Mouse (Mus musculus): ENCODE measurements around the gene 2310061I04Rik. TPM values are rescaled to one million over a fixed set of nuclear protein-coding genes. Genes with fewer than 3 reads are reported as not detected.

2310061I04Rik gene
- total RNA-seq, 2 experiments from 2014 or later, result 64.8 to 69.8 TPM

DNA sequence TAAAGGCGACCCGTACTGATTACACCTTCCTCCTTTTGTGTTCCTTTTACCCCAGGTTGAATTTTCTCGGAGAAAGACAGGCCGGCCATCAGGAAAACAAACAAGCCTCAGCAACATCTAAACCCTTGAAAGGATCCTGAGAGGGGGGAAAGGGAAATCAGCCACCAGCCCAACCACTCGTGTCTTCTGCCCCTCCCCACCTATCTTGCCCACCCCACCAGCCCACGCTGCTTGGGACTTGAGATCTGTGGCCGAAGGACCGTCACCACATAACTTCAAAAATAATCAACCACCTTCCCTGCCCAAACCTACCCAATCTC is 19.9 kb upstream of the 2310061I04Rik start:
- intact Hi-C loops (cut with DNase I), result loop anchor here (2.0 kb wide), 1 partner anchor 80 kb away; no protein-coding TSS in a partner anchor
- DNase-seq, result peak in 1 of 2 experiments; percentile 58

DNA sequence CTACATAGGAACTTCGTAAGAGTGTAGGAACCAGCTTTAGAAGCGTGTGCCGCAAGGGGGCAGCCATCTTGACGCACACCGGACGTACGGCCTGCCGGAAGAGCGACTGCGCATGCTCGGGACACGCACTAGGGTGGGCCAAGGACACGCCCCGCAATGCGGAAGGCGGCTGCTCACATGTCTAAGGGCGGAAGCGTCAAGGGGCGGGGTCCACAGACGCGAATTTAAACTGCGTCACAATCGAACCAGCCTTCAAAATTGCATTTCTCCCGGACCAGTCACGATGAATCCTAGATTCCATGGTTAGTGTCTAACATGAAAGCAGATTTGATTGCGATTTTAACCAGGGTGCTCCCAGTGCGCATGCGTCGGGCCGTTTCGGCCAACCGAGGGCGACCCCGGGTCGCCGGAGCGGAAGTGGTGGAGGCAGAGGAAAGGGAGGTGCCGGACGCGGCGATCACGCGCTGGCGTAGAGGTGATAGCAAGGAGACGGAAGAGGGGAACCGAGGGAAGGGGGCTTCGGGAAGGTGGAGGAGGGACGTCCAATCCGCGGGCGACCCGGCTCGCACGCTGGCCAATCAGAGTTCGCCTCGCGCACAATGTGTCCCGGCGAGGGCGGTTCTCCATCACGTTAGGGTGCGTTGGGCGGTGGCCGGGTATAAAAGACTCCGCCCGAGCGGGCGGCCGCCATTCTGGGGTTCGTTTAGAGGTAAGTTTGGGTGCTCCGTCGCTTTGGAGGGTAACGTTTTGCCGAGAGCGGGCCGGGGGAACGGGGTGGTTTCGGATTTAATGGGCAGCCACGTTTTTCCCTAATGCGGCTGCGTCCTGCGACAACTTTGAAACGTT is 19.3 kb upstream of the 2310061I04Rik start, which contains the start of the genes Mrps18b and Ppp1r10:
Gene Mrps18b, minus strand, starts transcription at position 93 of the 846 bp plus-strand sequence.
Gene Ppp1r10, plus strand, starts transcription at position 138 of the 846 bp plus-strand sequence.
- peak; percentile 98 to 99 for DNase-seq

DNA sequence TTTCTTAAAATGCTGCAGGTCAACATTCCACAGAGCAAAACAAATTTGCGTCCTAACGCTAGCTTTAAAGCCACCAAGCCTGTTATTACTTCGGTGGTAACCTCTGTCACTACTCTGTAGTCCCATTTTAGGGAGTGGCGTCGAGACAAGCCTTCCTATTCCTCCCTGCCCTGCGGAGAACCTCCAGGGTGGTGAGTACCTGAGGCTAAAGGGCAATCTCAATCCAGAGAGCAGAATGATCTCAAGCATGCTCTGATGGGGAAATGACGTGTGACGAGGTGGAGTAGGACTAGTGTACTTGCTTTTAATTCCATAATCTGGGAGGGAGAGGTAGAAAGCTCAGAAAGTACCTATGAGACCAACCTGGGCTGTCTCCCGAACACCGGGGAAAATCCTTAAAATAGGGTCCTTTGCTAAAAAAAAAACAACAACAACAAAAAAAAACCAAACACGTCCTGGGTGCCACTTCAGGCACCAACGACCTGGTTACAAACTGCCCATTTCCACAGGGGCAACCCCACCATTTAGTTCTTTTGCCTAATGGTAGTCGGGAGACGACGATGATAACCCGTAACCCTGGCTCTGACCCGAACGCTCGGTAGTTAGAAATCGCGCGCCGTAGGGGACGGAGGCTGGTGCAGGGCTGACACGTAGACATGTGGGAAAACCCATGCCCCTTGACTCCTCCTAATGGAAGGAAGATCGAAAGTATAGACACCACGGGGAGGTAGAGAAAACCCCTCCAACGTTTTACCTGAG is 18.5 kb upstream of the 2310061I04Rik start:
- intact Hi-C loops (cut with DNase I), result loop anchor here (2.0 kb wide), 1 partner anchor 79 kb away; no protein-coding TSS in a partner anchor
- no peak for DNase-seq

More for the DNA sequence above, 19.3 kb upstream of the 2310061I04Rik start, which contains the start of the genes Mrps18b and Ppp1r10:
- intact Hi-C loops (cut with DNase I), result loop anchor here (2.0 kb wide), 1 partner anchor 80 kb away; no protein-coding TSS in a partner anchor

DNA sequence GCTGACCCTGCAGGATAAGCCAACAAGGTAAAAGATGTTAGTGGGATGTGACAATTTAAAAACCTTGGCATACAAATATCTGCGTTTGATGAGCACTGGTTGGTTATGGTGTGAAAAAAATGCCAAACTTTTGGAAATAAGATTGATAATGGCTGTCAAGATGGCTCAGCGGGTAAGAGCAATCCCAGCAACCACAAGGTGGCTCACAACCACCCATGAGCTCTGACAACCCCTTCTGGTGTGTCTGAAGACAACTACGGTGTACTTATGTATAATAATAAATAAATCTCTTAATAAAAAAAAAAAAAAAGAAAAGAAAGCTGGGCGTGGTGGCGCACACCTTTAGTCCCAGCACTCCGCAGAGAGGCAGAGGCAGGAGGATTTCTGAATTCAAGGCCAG is 17.7 kb upstream of the 2310061I04Rik start:
- intact Hi-C loops (cut with DNase I), result no loop called here
- no peak for DNase-seq

DNA sequence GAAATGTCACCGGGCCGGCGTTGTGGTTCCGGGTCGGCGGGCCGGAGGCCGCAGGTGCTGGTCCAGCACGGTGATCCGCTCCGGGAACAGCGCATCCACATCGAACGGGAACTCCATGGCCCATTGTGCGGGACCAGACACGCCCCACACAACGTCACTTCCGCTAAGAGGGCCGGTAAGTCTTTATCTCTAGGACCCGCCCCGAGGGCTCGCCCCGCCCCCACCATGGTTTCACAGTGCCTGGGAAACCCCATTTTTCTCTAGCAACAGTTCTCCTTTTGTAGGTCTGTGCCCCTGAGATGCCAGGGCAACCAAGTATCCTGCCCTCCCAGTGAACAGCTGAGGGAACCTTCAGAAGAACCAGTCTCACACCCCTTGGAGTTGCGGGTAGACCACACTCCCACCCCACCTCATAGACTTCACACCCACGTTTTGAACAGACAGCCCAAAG is 12.7 kb upstream of the 2310061I04Rik start, which contains the start of gene Atat1:
Gene Atat1, minus strand, starts transcription at position 157 of the 451 bp plus-strand sequence.
- intact Hi-C loops (cut with DNase I), result loop anchor here (2.0 to 5.0 kb wide), 2 partner anchors 79 to 173 kb away; no protein-coding TSS in a partner anchor
- peak; percentile 95 to 98 for DNase-seq

DNA sequence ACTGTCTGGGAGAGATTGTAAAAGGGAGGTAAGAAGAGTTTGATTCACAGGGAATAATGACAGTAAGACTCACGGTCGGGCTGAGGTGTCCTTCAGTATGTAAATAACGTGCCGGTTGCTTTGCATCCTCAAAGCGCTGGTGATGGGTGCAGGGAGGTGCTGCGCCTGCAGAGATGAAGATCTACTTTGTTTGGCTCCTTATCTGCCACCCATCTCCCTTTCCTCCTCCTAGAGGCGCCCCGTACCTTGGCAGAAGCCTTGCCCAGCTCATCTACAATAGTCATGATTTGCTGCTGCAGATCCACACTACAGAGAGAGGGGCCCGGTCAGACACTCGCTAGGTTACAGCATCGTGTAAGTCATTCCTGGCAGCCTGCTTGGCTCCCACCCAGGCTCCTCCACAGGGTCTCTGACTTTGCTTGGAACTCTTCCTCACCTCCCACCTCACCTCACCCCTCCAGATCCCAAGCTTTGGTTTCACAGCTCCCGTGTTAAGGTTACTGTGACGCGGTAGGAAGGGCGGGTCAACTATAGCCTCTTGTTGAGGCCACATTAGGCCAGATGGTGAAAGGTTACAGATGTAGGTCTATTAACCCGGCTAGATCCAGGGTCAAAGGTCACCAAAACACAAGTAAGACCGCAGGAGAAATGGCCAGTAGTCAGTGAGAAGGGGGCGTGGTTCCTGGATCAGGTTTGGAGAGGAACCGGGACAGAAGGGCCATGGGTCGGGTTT is 12.1 kb upstream of the 2310061I04Rik start:
- DNase-seq, result no peak
- intact Hi-C loops (cut with DNase I), result loop anchor here (2.0 to 5.0 kb wide), 2 partner anchors 79 to 172 kb away; no protein-coding TSS in a partner anchor

DNA sequence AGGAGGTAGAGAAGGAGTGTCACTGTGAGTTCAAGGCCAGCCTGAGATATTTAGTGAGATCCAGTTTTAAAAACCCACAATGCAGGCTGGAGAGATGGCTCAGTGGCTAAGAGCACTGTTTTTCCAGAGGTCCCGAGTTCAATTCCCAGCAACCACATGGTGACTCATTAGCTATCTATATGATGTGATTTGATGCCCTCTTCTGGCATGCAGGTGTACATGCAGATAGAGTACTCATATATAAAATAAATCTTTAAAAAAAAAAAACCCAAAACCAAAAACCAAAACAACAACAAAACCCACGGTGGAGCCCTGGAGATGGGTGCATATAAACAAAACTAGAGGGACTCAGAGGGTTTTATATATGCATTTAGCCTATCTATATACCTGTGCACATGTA is 10.4 kb upstream of the 2310061I04Rik start:
- no peak for DNase-seq
- intact Hi-C loops (cut with DNase I), result loop anchor here (2.0 to 5.0 kb wide), 2 partner anchors 77 to 170 kb away; no protein-coding TSS in a partner anchor

DNA sequence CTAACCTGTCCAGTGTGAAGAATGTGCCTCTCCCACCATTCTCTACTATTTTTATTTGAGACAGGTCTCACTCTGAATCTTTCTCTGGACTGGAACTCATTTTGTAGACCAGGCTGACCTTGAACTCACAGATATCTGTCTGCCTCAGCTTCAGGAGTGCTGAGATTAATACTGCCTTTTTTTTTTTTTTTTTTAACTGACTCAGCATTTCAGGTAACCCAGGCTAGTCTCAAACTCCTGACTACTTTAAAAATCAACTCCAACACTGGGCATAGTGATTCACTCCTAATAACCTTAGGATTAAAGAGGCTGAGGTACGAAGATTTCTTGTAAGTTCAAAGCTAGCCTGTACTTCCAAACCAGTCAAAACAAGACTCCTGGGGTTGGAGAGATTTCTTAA is 8.4 kb upstream of the 2310061I04Rik start:
- intact Hi-C loops (cut with DNase I), result loop anchor here (5.0 kb wide), 1 partner anchor 168 kb away; no protein-coding TSS in a partner anchor
- no peak for DNase-seq

DNA sequence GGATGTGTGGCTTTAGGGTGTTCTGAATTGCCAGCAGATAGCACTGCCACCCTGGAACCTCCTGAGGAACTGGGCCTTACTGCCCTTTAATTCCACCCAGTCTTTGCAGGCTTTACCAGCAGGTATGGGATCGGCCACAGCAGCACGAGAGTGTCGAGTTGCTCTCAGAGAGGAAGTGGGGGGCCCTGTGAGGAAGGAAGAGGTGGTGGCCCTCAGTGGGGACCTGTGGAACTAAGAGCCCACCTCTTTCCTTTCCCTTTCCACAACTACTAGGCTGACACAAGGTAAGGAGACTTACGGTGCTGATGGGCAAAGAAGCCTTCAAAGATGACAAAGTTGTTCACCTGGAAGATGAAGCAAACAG is 6.7 kb upstream of the 2310061I04Rik start:
- intact Hi-C loops (cut with DNase I), result no loop called here

DNA sequence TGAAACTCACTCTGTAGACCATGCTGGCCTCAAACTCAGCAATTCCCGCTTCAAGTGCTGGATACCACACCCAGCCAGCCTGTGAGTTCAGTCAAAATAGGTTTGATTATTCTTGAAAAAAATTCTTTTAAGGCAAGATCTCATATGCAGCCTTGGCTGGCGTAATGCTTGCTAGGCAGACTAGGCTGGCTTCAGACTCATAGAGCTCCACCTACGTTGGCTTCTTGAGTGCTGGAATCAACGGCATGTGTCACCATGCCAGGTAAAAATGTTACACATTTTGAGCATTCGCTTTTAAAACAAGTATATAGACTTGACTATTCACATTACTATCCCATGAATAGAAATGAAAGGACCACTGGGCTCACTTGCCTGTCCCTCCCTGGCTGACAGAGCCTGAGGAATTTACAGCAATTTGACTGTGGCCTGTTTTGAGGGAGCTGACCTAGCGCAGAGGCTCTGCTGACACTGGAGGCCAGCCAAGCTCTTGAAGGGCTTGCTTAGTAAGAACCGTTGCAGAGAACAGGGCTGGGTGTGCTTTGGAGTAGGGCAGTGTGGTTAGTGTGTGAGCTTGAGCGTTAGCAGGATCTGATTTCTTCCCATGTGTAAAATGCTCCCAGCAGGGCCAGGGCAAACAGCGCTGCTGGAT is 6.2 kb upstream of the 2310061I04Rik start:
- intact Hi-C loops (cut with DNase I), result no loop called here
- peak; percentile 78 to 79 for DNase-seq

More for the DNA sequence above, 6.7 kb upstream of the 2310061I04Rik start:
- no peak for DNase-seq

DNA sequence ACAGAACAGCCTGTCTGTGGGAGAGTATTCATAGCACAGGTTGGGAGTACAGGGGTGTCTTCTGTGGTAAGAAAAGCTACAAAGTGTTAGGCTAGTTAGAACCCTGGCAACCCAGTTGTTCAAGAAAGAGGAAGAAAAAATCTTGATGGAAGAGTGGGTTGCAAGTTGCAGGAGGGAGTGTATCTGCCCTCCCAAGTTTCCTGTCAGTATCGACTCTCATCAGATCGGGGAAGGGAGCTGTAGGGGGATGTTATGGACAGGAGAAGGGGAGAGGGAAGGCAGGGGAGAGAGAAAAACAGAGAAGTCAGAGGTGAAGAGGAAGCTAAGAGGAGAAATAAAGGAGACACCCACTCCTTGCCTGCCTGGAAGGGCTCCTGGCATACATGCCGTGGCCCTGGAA is 3.4 kb upstream of the 2310061I04Rik start:
- intact Hi-C loops (cut with DNase I), result no loop called here
- no peak for DNase-seq

DNA sequence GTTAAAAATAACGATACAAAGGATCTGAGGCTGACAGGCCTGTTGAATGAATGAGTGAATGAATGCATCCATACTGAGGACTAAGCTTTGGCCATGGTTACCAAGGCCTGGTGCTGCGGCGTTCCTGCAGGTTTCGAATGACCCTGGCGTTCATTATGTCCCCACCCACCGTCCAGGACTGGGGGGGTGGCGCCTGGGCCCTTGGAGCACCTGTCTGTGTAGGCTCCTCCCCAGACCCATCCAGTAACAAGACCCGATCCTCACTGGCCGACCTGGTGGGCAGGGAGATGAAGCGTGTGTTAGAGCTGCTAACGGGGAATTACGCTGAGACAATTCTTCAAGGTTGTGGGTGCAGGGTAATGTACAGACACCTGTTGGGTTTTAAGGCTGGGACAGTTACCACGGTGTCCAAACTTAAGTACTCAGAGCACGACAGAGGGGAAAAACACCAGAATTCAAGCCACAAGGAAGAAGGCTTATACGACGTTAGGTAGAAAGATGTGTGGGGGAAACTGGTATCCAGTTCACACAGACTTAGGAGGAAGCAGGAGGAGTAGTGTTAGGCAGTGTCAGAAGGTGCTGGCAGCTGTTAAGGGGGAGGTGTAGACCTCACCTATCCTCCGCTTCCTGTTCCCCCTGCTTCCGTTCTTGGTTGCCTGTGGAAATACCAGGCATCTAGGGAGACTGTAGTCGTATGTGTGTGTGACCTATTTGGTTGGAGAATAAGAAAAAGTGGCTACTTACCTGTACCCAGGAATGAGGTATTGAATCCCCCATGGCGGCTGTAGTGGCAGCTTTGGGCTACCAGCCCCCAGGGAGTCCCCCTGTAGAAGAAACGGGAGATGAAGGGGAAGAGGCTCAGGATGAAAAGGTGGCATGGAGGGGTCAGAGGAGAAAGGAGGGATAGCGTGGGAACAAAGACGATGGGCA is 678 bp upstream of the 2310061I04Rik start:
- DNase-seq, result no peak
- intact Hi-C loops (cut with DNase I), result loop anchor here (2.0 kb wide), 1 partner anchor 17 kb away; no protein-coding TSS in a partner anchor

DNA sequence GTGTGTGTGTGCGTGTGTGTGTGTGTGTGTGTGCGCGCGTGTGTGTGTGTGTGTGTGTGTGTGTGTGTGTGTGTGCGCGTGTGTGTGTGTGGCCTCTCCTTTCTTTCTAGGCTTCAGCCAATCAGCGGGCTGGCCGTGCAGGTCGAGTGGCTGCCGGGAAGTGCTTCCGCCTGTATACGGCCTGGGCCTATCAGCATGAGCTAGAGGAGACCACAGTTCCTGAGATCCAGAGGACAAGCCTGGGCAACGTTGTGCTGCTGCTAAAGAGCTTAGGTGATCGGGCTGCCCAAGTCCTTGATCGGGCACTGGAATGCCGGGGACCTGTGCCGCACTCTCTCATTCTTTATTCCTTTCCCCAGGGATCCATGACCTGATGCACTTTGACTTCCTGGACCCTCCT is 9.5 kb downstream of the 2310061I04Rik start:
- no peak for DNase-seq
- intact Hi-C loops (cut with DNase I), result no loop called here

DNA sequence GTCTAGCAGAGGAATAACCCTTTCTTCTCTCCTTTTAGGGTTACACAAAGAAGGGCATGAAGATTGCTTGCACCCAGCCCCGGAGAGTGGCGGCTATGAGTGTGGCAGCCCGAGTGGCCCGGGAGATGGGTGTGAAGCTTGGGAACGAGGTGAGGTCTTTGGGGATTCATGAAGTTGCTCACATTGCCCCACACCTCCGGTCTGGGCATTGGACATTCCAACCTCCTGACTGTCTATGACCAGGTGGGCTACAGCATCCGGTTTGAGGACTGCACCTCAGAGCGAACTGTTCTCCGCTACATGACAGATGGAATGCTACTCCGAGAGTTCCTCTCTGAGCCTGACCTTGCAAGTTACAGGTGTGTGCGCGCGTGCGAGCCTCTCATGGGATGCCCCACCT is 13.5 kb downstream of the 2310061I04Rik start:
- intact Hi-C loops (cut with DNase I), result no loop called here
- DNase-seq, result no peak

DNA sequence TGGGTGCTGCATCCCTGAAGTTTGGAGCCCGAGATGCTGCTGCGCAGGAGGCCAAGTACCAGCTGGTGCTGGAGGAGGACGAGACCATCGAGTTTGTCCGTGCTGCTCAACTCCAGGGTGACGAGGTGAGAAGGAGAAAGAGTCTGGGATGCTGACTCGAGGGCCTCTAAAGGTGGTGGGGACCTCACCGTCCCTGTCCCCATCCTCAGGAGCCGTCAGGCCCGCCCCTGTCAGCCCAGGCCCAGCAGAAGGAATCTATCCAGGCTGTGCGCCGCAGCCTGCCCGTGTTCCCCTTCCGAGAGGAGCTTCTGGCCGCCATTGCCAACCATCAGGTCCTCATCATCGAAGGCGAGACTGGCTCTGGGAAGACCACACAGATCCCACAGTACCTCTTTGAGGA is 14.3 kb downstream of the 2310061I04Rik start:
- no peak for DNase-seq
- intact Hi-C loops (cut with DNase I), result no loop called here

DNA sequence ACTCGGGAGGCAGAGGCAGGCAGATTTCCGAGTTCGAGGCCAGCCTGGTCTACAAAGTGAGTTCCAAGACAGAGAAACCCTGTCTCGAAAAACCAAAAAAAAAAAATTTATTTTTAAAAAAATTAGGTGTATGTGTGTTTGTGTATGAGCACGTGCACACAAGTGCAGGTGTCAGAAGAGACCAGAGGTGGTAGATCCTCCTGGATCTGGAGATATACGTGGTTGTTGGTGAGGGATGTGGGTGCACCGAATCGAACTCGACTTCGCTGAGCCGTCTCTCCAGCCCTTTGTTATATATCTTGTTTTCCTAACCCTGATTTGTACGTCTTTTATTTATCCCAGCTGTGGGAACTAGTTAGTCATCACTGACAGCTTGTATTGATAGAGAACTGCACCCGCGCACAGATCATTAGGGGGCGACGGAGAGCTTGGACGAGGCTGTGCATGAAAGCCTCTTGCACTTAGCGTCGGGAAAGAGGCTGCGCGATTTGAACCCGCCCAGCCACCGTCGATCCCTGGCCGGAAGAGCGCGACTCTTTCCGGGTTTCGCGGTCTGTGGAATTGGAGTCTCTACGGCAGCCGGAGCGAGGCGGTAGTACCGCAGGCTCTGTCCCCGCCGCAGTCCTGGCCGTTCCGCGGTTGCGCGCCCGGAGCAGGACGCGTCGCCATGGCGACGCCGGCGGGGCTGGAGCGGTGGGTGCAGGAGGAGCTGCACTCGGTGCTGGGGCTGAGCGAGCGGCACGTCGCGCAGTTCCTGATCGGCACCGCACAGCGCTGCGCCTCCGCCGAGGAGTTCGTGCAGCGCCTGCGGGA is 17.8 kb downstream of the 2310061I04Rik start, which contains the start of gene Dhx16:
Gene Dhx16, plus strand, starts transcription at position 575 of the 813 bp plus-strand sequence.
- intact Hi-C loops (cut with DNase I), result loop anchor here (2.0 kb wide), 1 partner anchor 17 kb away; the partner anchor contains the start of gene 2310061I04Rik

DNA sequence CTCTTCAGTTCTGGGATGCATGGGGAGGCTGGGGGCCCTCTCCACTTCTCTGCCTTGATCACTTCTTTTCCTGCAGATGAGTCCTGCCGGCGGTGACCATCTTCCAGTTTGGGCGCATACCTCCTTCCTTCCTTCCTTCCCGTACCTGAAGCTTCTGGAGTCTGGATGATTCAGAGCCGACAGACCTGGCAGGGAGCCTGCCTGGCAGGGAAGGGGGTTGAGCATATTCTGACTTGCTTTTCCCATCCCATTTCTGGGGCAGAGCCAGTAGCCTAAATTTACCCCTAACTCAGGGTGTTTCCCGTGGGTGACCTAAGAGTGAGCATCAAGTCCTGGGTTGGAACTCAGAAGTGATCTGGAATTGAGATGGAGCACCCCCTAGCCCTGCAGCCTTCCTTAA is 22.5 kb downstream of the 2310061I04Rik start:
- intact Hi-C loops (cut with DNase I), result loop anchor here (2.0 kb wide), 1 partner anchor 136 kb away; no protein-coding TSS in a partner anchor

More for the DNA sequence above, 17.8 kb downstream of the 2310061I04Rik start, which contains the start of gene Dhx16:
- DNase-seq, result peak; percentile 95 to 98

More for the DNA sequence above, 22.5 kb downstream of the 2310061I04Rik start:
- no peak for DNase-seq

All from heart, postnatal 10 days (tissue).